Mouse (Mus musculus) subcutaneous adipose tissue, adult 2 months (tissue): Measurements from ENCODE around the gene Glb1l3. TPM values are rescaled to one million over a fixed set of nuclear protein-coding genes. Genes with fewer than 3 reads are reported as not detected.

Experiments used
- polyA plus RNA-seq: library from polyadenylated mRNA; depleted of rRNA; stranded (reverse); fragments of >200 nt; gene quantifications from 2 replicates; pipeline ENCODE4 v1.2.3, GENCODE M21; 2012; ENCODE audit warnings: low replicate concordance; rRNA removed

The Glb1l3 gene
- 0.14 and 0.32 TPM in 2 replicates for polyA plus RNA-seq

GRCm38 (mm10) chr9:26860751-26861150 lies at the start of gene Glb1l3:
Gene Glb1l3 (minus strand): TSS chr9:26860890.

GRCm38 (mm10) chr9:26805935-26806666 lies 54.6 kb downstream of the Glb1l3 start, which contains the start of gene Glb1l2:
Gene Glb1l2 (minus strand): TSS chr9:26806468.

Other genes starting within 250 kb of the Glb1l3 start
- 0.90 TPM in 1 of 2 replicates, not detected in the other for gene B3gat1, start 127.2 kb downstream of the Glb1l3 start, polyA plus RNA-seq
- gene Glb1l2, start 54.4 kb downstream of the Glb1l3 start, polyA plus RNA-seq, result 78.5 and 344 TPM in 2 replicates
- 0.13 and 0.23 TPM in 2 replicates for gene Gm1110, start 62.2 kb upstream of the Glb1l3 start, polyA plus RNA-seq
- 39.1 and 54.3 TPM in 2 replicates for gene Acad8, start 138.7 kb upstream of the Glb1l3 start, polyA plus RNA-seq
- 14.5 and 23.3 TPM in 2 replicates for gene Thyn1, start 138.8 kb upstream of the Glb1l3 start, polyA plus RNA-seq
- 32.1 and 53.3 TPM in 2 replicates for gene Vps26b, start 169.2 kb upstream of the Glb1l3 start, polyA plus RNA-seq
- 14.7 and 17.9 TPM in 2 replicates for gene Ncapd3, start 169.3 kb upstream of the Glb1l3 start, polyA plus RNA-seq